Mouse (Mus musculus): ENCODE measurements around the gene Ado. TPM values are rescaled to one million over a fixed set of nuclear protein-coding genes. Genes with fewer than 3 reads are reported as not detected.

The Ado gene
- 18.8 TPM for polyA plus RNA-seq (2015; fragmentation: Illumina TruSeq; extraction: RNeasy Lipid Tissue Mini Kit (QIAGEN cat#74804); ENCODE audit: insufficient read depth, low replicate concordance)

DNA sequence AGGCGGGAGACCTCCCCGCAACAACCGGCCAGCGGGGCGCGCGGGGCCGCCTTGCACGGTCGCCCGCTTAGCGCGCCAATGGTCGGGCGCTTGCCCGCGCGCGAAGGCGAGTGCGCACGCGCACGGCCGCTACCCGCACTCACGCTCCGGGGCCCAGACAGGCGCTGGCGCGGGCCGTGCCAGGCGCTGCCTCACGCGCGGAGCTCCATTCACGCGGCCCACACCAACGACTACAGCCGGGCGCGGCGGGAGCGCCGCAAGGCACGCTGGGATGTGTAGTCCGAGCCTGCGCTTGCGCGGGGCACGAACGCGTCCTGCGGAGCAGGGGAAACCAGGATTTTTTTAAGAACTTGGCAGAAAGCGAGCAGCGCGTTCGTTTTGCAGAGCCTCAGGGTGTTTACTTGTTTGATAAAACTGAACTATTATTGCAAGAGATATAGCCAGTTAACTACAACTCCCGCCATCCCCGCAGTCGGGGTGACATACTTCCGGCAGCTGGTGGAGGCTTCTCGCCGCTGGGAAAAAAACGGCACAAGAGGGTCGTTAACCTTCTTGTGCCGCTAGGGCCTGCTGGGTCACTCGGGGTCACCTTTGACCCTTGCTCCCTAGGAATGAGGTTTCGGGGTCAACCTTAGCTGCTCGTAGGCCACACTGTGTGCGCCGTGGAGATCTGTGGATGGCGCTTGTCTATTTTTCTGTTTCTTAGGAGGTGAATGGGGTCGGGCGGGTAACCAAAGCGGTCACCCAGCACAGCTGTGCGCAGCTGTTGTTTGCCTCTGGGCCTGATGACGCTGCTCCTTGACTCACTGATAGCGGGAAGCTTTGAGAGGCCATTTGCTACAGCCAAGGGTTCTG is at the start of gene Ado:
Gene Ado (minus strand): TSS at position 79 of the 855 bp plus-strand sequence.

DNA sequence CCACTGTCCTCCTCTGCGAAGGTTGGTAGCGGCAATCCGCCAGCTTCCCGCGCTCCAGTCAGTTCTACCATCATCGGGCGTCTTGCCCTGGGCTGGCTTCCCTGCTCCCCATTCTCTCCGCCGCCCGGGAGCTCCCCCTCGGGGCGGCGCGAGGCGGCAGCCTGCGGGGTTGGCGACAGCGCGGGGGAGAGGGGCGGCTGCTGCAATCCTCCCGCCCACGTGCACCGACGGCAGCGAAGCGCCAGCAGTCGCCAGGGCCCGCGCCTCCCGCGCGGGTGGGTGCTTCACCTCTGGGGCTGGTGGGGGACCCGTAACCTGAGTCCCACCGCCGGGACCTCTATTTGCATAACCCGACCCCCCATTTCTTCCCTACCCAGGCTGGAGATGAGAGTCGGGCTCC is 13.5 kb downstream of the Ado start, which contains the start of gene Egr2:
Gene Egr2 (plus strand): TSS at position 220 of the 400 bp plus-strand sequence.

Other genes with a start within 250 kb of the Ado start
- gene Egr2, start 13.5 kb downstream of the Ado start, polyA plus RNA-seq (2015; fragmentation: Illumina TruSeq; extraction: RNeasy Lipid Tissue Mini Kit (QIAGEN cat#74804); ENCODE audit: insufficient read depth, low replicate concordance), result 5.3 TPM

Data from spleen, adult 10 weeks (tissue).